Mouse (Mus musculus): ENCODE results near the gene Tmem110.

- TF ChIP-seq CTCF (IDR thresholded peaks at IDR 0.05; ENCODE audit: borderline replicate concordance, insufficient read depth, low read length) (no peak), POLR2A (IDR thresholded peaks at IDR 0.05; ENCODE audit: low read depth, low read length) (no peak)
Observed at GRCm38 (mm10) chr14:30825021-30825475, 342 bp upstream of the Tmem110 start.
